Mouse (Mus musculus) ES-Bruce4 (cell line): ENCODE data around the gene Lsm3. TPM values are rescaled to one million over a fixed set of nuclear protein-coding genes. Genes with fewer than 3 reads are reported as not detected.

Experiments
- H3K27ac ChIP-seq: 2 replicates; pipeline ENCODE4 v1.5.1; 2012; ENCODE audit warnings: low read length, inconsistent platforms; ENCODE audit not compliant: insufficient read depth
- H3K27me3 ChIP-seq: 2 replicates; pipeline ENCODE4 v1.6.1; 2012; ENCODE audit warnings: mild to moderate bottlenecking, low read length, inconsistent platforms; ENCODE audit not compliant: control insufficient read depth, poor library complexity, insufficient read depth, severe bottlenecking
- H3K36me3 ChIP-seq: 2 replicates; pipeline ENCODE4 v1.6.1; 2012; ENCODE audit warnings: inconsistent platforms, mild to moderate bottlenecking, low read length, moderate library complexity; ENCODE audit not compliant: control insufficient read depth, poor library complexity, insufficient read depth, severe bottlenecking
- H3K4me1 ChIP-seq: one replicate; pipeline ENCODE4 v1.8.1; 2011; ENCODE audit warnings: low read length; ENCODE audit not compliant: control insufficient read depth, insufficient read depth
- H3K4me3 ChIP-seq: 2 replicates; pipeline ENCODE4 v1.5.1; 2011; ENCODE audit warnings: low read depth, mild to moderate bottlenecking, low read length
- H3K9ac ChIP-seq: 2 replicates; pipeline ENCODE4 v1.6.1; 2012; ENCODE audit warnings: low read depth, mild to moderate bottlenecking, inconsistent platforms; ENCODE audit not compliant: poor library complexity, severe bottlenecking
- H3K9me3 ChIP-seq: replicated peaks from 2 replicates; pipeline ENCODE4 v1.6.1; 2012; ENCODE audit warnings: mild to moderate bottlenecking, low read length, inconsistent platforms; ENCODE audit not compliant: control insufficient read depth, poor library complexity, insufficient read depth, severe bottlenecking
- CTCF ChIP-seq: IDR thresholded peaks from one replicate; pipeline ENCODE4 v1.8.1; 2011; ENCODE audit warnings: low read depth, low read length
- EP300 ChIP-seq: IDR thresholded peaks from 2 replicates; pipeline ENCODE4 v1.6.1; 2011; ENCODE audit warnings: low read depth, low read length; ENCODE audit not compliant: insufficient read depth
- POLR2A ChIP-seq: IDR thresholded peaks from one replicate; pipeline ENCODE4 v1.8.1; 2011; ENCODE audit warnings: low read length; ENCODE audit not compliant: insufficient read depth
- polyA plus RNA-seq: library from polyadenylated mRNA; stranded (reverse); fragments of >200 nt; gene quantifications from 2 replicates; pipeline ENCODE4 v1.2.4, GENCODE M21; 2011; ENCODE audit warnings: low read depth; ENCODE audit not compliant: missing spikeins, insufficient read depth, insufficient read length

The Lsm3 gene
- polyA plus RNA-seq, 1 experiment = 188 TPM

DNA sequence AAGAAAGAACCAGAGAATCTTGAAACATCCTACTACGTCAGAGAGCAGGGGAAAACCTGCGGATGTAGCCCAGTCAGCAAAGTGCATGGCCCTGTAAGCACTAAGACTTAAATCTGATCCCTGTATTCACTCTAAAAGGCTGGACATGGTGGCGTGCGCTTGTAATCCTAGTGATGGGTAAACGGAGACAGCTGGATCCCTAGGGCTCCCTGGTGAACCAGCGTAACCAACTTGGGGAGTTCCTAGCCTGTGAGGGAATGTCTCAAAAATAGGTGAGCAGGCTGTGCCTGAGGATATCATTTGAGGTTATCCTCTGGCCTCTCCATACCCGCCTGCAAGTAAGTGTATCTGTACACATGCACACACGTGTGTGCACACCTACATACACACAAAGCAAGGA is 14.9 kb downstream of the Lsm3 start:
- H3K27me3 ChIP-seq = no peaks in the 10 kb centered on the region
- H3K4me1 ChIP-seq = no peaks in the 10 kb centered on the region
- H3K9me3 ChIP-seq = no peaks in the 10 kb centered on the region
- no peaks in the 10 kb centered on the region for H3K36me3 ChIP-seq
- H3K4me3 ChIP-seq = no peak overlapping the region
- H3K9ac ChIP-seq = no peak overlapping the region
- H3K27ac ChIP-seq = no peak overlapping the region
- TF ChIP-seq POLR2A (no peak), EP300 (no peak), CTCF (no peak)

- H3K4me1 ChIP-seq = no peaks in the 10 kb centered on the region
- H3K27me3 ChIP-seq = no peaks in the 10 kb centered on the region
- no peak overlapping the region for H3K9ac ChIP-seq
- no peaks in the 10 kb centered on the region for H3K36me3 ChIP-seq
- no peak overlapping the region for H3K4me3 ChIP-seq
- H3K9me3 ChIP-seq = no peaks in the 10 kb centered on the region
- no peak overlapping the region for H3K27ac ChIP-seq
- no peak for TF ChIP-seq CTCF
- no peak for TF ChIP-seq POLR2A
- TF ChIP-seq EP300 = no peak
These were observed 15.5 kb downstream of the Lsm3 start for GRCm38 (mm10) chr6:91531276-91531675.

- Histone ChIP-seq H3K27ac (no peak overlapping the region), H3K4me3 (no peak overlapping the region), H3K9me3 (no peaks in the 10 kb centered on the region), H3K4me1 (no peaks in the 10 kb centered on the region), H3K27me3 (no peaks in the 10 kb centered on the region), H3K9ac (no peak overlapping the region), H3K36me3 (no peaks in the 10 kb centered on the region)
- TF ChIP-seq CTCF = no peak
- TF ChIP-seq EP300 = no peak
- no peak for TF ChIP-seq POLR2A
These were observed 16.9 kb downstream of the Lsm3 start for GRCm38 (mm10) chr6:91532661-91533060.

- H3K4me3 ChIP-seq = no peak overlapping the region
- no peaks in the 10 kb centered on the region for H3K9me3 ChIP-seq
- no peak overlapping the region for H3K9ac ChIP-seq
- H3K4me1 ChIP-seq = no peaks in the 10 kb centered on the region
- no peaks in the 10 kb centered on the region for H3K27me3 ChIP-seq
- no peak overlapping the region for H3K27ac ChIP-seq
- no peak for TF ChIP-seq EP300
- no peak for TF ChIP-seq CTCF
- TF ChIP-seq POLR2A = no peak
- no peaks in the 10 kb centered on the region for H3K36me3 ChIP-seq
These were observed 17.6 kb downstream of the Lsm3 start for GRCm38 (mm10) chr6:91533359-91533758.

DNA sequence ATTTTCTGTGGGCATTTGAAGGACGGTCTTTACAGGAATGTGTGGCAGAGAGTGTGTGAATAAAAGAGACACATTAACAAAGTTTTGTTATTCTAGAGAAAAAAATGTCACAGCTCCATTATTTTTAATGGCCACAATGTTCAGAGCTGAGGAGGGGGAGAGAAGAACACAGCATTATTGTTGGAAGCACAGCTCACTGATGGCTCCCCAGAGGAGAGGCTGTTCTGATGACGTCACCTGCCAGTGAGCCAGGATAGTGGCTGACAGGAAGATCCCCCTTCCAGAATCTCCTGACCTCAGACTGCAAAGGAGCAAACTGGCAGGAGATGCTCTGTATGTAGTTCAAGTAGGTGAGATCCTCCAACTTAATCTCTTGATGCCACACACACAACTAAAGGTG is 18.0 kb downstream of the Lsm3 start:
- no peaks in the 10 kb centered on the region for H3K36me3 ChIP-seq
- H3K4me1 ChIP-seq = no peaks in the 10 kb centered on the region
- no peak overlapping the region for H3K4me3 ChIP-seq
- no peak overlapping the region for H3K9ac ChIP-seq
- no peak overlapping the region for H3K27ac ChIP-seq
- TF ChIP-seq CTCF (no peak), POLR2A (no peak), EP300 (no peak)
- no peaks in the 10 kb centered on the region for H3K9me3 ChIP-seq
- no peaks in the 10 kb centered on the region for H3K27me3 ChIP-seq

GRCm38 (mm10) chr6:91534268-91534667 is 18.5 kb downstream of the Lsm3 start:
- Histone ChIP-seq H3K36me3 (no peaks in the 10 kb centered on the region), H3K4me1 (no peaks in the 10 kb centered on the region), H3K9me3 (no peaks in the 10 kb centered on the region), H3K27me3 (no peaks in the 10 kb centered on the region), H3K27ac (no peak overlapping the region), H3K4me3 (no peak overlapping the region), H3K9ac (no peak overlapping the region)
- TF ChIP-seq POLR2A (no peak), EP300 (no peak), CTCF (no peak)
